ENCODE assay signal across 24 mouse cellular contexts in the genomic region with DNA sequence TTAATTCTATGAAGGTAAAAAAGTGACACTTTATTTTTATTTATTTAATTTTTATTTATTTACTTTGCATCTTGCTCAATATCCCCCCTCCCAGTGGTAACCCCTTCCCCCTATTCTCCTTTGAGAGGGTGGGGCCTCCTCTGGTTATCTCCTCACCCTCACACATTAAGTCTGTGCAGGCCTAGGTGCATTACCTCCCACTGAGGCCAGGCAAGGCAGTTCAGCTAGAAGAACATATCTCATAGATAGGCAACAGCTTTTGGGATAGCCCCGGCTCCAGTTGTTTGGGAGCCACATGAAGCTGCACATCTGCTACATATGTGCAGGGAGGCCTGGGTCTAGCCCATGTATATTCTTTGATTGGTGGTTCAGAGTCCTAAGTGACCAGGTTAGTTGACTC.
"Had no signal": no experiment of that assay in that cellular context is flagged by ENCODE, and none has a peak within 500 bp of the region (broad histone marks: within the 10 kb centered on the region; RNA-seq: fewer than 3 reads in every experiment).

No protein-coding gene starts in this region.

- H3K36me3 ChIP-seq: heart, embryonic 10.5 days; heart, embryonic 12.5 days; hindbrain, embryonic 10.5 days; hindbrain, embryonic 12.5 days; intestine, embryonic 15.5 days; limb, embryonic 13.5 days; limb, embryonic 15.5 days had no signal

- H3K4me2 ChIP-seq: heart, embryonic 12.5 days; hindbrain, embryonic 12.5 days; hindbrain, embryonic 14.5 days; intestine, embryonic 15.5 days; limb, embryonic 13.5 days; limb, embryonic 15.5 days had no signal

- DNase-seq: gastrocnemius, adult 2 months; gastrocnemius, postnatal 10 days; gastrocnemius, postnatal 25 days; heart, adult 18-20 months; heart, postnatal 10 days; heart, postnatal 4 days; kidney, adult 18-20 months; kidney, adult 8-10 months; kidney, postnatal 10 days; kidney, postnatal 36 days; layer of hippocampus, adult 9-11 months; layer of hippocampus, postnatal 36 days; left cerebral cortex, postnatal 4 days had no signal

- H3K4me3 ChIP-seq: gastrocnemius, adult 2 months; heart, embryonic 10.5 days; heart, embryonic 12.5 days; hindbrain, embryonic 10.5 days; hindbrain, embryonic 12.5 days; intestine, embryonic 15.5 days; limb, embryonic 13.5 days; limb, embryonic 15.5 days had no signal

- H3K9ac ChIP-seq: heart, embryonic 12.5 days; hindbrain, embryonic 12.5 days; hindbrain, embryonic 14.5 days; intestine, embryonic 15.5 days; limb, embryonic 13.5 days; limb, embryonic 15.5 days had no signal

- H3K27ac ChIP-seq: gastrocnemius, adult 2 months; heart, embryonic 10.5 days; hindbrain, embryonic 10.5 days; hindbrain, embryonic 12.5 days; hindbrain, embryonic 14.5 days; intestine, embryonic 15.5 days; limb, embryonic 13.5 days; limb, embryonic 15.5 days had no signal

- ATAC-seq: hindbrain, embryonic 16.5 days; inflammation-experienced regulatory T-cells, adult 6 months; intestine, embryonic 15.5 days; intestine, postnatal 0 days had no signal

- H3K9me3 ChIP-seq: heart, embryonic 10.5 days; heart, embryonic 12.5 days; hindbrain, embryonic 10.5 days; hindbrain, embryonic 12.5 days; intestine, embryonic 15.5 days; limb, embryonic 13.5 days; limb, embryonic 15.5 days had no signal

- H3K4me1 ChIP-seq: heart, embryonic 10.5 days; heart, embryonic 12.5 days; hindbrain, embryonic 10.5 days; hindbrain, embryonic 12.5 days; intestine, embryonic 15.5 days; limb, embryonic 13.5 days; limb, embryonic 15.5 days had no signal

- H3K27me3 ChIP-seq: heart, embryonic 12.5 days; hindbrain, embryonic 12.5 days; intestine, embryonic 15.5 days; limb, embryonic 13.5 days; limb, embryonic 15.5 days had no signal
